Mouse (Mus musculus) gastrocnemius, postnatal 10 days (tissue): Measurements from ENCODE around the gene Bst2. TPM values are rescaled to one million over a fixed set of nuclear protein-coding genes. Genes with fewer than 3 reads are reported as not detected.
"Not testable (repeated sequence)": the region's sequence is repeated elsewhere in the genome, so short reads cannot be mapped to it uniquely, and the experiment has no call there.

Experiments
- DNase-seq: peaks from one replicate; pipeline ENCODE4 v3.0.0; 2021; ENCODE audit warnings: mixed read lengths
- total RNA-seq, 2 experiments: library from RNA; stranded (reverse); gene quantifications; 2 replicates each; pipeline ENCODE4 v1.2.3; 2021

Gene Bst2
- total RNA-seq, 2 experiments from 2014 or later = 10.0 to 12.0 TPM

GRCm38 (mm10) chr8:71558958-71559690, 21.9 kb upstream of the Bst2 start:
- peak; percentile 38 for DNase-seq

DNA sequence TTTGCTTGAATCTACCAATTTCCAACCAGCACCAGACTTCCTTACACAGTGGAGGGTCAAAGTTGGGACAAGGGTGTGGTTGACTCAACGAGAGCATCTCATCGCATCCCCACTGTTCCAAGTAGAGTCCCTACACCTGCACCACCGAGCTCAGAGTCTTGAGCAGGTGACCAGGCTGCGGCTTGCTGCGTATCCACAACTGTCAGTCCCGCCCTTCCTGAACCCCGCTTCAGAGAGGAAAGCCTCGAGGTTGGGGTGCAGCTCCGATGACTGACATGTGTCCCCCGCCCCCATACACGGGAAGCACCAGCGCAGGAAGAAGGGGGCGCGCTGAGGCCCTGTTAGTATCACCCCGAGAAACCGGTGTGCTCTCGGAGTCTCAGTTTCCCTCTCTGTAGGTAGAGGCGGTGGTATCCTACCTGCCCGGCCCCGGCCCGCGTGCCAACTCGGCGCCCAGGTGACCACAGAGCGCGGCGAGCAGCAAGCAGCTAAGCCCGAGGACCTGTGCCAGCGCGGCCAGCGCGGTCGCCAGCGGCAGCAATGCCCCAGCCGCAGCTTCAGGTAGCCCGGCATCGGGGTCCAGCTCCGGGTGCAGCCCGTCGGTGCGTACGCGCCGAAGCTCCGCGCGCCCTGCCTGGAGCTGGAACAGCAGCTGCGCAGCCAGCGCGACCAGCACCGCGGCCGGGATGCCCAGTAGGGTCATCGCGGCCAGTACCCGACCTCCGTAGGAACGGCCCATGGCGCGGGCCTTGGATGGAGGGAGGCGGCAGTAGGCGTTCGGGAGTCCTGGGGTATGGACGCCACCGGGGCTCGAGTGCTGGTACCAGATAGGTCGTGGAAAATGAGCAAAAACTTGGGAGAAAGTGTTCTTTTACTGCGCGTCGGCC, 21.1 kb upstream of the Bst2 start, which contains the start of gene Tmem221:
Gene Tmem221 (minus strand): TSS at position 801 of the 887 bp plus-strand sequence.
- no peak for DNase-seq

DNA sequence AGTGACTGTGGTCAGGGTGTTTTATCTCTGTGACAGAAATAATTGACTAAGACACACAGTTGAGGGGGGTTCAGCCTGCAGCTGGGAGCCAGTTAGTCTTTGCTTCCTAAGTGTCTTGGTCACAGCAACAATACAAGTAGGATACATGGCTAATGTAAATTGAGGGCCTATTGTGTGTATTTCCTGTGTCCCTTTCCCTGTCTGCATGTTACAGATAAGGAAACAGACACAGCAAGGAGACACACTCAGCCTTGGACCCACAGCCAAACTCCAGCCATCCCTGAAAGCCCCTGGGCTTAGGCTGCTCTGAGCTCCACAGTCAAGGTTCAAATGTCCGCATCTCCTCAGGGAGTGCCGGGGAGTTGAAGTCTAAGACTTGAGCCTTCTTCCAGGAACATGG, 17.4 kb upstream of the Bst2 start:
- DNase-seq = no peak

DNA sequence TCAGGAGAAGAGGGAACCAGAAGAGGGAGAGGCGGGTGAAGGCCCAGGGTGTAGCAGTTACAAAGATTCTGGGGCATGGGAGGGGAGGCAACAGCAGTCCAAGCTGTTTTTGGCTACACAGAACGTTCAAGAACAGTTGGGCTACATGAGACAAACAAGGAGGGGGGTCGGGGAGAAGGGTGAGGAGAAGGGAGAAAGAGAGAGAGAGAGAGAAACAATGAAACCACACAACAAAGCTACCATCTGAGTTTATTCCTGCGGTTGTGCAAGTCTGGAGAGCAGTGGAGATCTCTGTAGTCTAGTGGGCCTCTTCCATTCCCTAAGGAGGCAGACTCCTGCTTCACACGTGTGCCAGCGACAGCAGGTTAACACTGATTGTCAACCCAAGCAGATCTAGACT, 16.7 kb upstream of the Bst2 start:
- DNase-seq = no peak

DNA sequence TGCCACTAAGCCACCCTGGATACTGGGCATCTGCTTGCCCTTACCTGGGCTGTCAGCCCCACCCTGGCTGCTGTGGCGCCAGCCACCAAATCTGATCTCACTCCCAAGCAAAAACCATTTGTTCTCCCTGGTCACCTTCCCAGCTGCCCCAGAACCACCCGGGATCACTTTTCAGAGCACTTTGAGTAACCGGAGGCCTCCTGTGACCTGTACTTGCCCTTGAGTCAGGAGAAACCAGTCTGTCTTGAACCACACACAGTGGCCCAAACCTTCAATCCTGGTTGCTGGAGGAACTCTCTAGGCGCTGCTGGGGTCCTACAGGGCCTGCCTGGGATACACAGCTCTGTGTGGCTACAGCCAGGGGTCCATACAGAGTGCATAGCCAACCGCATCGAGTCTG, 15.5 kb upstream of the Bst2 start:
- no peak for DNase-seq

DNA sequence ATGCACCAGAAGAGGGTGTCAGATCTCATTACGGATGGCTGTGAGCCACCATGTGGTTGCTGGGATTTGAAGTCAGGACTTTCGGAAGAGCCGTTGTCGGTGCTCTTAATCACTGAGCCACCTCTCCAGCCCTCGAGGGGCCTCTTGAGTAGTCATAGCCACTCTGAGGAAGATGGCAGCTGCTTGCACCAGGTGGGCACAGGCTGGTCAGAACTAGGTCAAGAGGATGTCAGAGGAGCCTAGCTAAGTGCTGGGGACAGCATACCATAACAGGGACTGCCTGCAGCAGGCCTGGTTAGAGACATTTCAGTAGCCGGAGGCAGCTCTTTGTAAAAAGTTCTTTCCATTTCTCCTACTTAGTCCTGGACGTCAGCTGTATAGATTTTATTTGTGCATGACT, 13.5 kb upstream of the Bst2 start:
- no peak for DNase-seq

GRCm38 (mm10) chr8:71547590-71547989, 10.3 kb upstream of the Bst2 start:
- no peak for DNase-seq

- DNase-seq = no peak
These were observed 7.8 kb upstream of the Bst2 start for GRCm38 (mm10) chr8:71545053-71545452.

DNA sequence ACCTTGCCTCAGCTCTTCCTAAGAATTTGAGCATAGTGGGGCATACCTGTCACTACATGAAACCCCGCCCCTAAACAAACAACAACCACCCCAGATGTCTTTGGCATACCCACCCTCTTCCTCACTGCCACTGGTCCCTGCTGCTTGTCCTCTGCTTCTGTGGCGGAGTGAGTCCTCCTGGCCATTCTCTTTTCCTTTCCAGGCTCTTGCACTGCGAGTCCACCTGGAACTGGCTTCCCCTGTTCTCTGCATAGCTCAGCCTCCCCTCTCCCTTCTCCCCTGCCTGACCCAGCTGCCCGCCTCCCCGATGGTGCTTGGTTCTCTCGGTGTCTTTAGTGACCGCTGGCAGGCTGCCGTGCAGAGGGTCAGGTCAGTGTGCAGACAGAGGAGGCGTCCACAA, 6.5 kb upstream of the Bst2 start:
- no peak for DNase-seq

DNA sequence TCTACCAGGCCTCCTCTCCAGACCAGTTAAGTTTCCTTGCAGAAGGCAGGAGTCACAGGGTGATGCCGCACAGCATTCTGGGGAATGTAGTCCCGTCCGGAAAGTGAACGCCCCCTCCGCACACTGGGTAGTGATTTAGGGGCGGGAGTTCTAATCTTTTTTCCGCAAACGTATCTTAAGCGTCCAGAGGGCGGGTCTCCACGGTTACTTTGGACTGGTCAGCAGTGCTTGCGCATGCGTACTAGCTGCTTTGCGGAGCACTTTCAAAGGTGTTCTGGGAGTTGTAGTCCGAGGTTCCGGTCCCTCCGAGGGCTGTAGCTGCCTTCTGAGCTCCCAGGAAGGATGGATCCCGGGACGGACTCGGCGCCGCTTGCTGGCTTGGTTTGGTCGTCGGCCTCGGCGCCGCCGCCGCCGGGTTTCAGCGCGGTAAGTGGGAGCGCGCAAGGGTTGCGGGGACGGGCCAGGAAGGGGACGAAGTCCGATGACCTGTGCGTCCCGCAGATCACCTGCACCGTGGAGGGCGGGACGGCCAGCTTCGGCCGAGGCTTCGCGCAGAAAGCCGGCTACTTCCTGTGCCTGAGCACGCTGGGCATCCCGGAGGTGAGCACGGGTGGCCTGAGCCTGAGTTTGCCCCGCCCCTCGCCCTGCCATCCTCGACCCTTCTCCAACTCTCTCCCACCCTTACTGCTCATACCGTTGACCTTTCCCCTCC, 5.5 kb upstream of the Bst2 start, which contains the start of gene Mvb12a:
Gene Mvb12a (plus strand): TSS at position 291 of the 712 bp plus-strand sequence.
- DNase-seq = peak; percentile 90

DNA sequence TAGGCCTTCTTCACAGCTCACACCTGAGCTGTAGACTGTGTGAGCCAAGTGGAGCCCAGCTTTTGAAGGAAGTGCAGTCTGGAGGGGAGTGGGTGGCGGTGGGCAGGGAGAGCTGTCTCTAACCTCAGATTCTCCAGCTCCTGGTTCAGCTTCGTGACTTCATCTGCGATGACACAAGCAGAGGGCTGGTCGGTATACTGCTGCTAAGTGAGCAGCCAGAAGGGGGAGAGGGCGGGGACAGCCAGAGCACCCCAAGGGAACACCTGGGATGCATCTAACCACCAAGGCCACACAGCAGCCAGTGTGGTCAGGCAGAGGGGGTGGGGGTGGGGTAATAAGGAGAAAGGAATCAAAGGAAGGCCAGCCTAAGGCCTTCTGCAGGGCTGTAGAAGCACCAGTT, 1.6 kb downstream of the Bst2 start:
- DNase-seq = no peak

DNA sequence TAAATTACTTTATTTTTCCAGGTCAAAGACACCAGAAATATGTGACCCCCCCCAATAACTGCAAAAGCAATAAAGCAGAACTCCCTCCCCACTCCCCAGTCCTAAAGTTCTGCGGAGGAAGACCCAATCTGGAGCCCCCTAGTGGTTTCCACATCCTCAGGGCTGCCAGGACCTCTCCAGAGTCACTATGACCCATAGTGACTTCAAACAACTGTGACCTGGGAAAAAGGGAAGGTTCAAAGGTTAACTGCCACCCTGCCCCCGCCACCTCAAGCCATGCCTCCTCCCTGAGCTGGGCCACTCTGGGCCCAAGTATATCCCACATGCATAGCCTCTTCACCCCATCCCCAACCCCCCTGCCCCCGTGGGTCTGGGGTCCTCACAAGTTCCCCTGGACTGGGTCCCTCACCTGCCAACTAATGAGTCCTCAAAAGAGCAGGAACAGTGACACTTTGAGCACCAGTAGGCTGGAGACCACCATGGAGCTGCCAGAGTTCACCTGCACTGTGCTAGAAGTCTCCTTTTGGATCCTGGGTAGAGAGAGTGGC, 2.9 kb downstream of the Bst2 start:
- no peak for DNase-seq

DNA sequence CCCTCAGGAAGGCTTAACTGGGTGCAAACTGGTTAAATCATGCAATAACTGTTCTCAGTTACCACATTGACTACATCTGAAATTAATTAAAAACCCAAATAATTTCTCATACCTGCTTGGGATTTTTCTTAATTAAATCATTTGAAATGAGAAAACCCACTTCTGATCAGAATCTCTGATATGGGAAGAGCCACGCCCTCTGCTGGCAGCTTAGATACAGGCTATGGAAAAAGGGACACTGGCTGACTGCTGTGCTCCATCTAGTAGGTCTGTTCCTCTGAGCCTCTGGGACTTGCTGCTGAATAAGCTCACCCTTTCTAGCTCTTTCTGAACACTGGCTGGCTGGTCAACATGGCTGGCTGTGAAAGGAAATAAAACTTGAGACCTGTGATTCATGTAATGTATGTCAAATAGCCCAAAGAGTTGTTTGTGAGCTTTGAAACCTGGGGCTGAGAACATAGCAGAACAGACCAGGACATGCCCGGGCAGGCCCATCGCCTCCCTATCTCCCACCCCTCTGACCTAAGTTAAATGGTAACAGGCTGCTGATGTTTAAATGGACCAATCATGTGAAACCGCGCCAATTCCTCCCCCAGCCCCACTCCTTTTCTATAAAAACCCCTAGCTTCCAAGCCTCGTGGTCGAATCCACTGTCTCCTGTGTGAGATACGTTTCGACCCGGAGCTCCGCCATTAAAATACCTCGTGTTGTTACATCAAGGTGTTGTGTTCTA, 6.4 kb downstream of the Bst2 start:
- DNase-seq = not testable (repeated sequence)

DNA sequence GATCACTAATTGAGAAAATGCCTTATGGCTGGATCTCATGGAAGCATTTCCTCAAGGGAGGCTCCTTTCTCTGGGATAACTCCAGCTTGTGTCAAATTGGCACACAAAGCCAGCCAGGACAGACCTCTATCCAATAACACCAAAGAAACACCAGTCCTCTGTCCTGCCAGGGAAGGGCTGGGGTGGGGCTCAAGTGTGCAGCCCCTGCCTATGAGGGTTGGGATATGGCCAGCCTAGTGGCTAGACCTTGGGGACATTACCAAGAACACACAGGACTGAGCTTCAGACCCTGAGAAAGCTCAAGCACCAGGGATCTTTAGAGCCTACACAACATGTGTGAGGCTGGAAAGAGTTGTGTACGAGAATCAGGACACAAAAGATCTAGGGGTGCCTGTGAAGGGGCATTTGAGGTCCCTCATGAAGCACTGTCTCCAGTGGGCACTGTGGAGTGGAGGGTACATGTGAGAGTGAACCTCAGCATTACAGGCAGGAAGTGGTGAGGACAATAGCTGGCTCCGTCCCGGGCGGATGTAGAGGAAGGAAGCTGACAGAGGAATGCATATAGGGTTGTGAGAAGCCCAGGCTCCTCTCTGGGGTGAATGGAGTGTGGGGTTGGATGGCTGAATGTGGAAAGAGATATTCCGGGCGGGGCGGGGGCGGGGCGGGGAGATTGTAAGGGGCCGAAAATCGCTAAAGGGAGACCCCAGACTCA, 8.7 kb downstream of the Bst2 start:
- no peak for DNase-seq

DNA sequence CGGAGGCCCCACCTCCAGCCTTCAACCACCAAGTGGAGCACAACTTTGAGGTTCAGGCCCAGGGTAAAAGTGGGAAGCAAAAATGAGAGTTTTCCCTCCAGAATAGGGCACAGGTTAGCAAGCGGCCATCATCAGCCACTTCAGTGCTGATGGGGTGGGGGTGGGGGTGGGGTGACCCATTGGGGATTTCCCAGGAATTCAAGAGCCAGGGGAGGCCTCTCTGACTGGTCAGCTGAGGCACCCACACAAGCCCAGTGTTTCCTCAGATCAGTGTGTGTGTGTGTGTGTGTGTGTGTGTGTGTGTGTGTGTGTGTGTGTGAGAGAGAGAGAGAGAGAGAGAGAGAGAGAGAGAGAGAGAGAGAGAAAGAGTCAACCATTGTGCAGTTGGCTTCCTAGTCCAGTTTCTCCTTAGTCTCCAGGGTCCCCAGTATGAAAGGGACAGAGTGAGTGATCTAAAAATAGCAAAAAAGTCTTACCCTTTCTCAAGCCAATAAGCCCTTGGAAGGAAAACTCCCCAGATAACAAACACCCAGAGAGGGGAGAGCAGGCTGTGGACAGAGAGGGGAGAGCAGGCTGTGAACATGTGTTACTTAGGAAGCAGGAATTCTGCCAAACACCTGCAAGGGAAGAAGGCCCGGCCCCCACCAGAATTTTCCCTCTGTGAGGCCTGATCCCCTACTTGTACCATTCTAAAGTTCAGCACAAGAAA, 9.9 kb downstream of the Bst2 start:
- no peak for DNase-seq

DNA sequence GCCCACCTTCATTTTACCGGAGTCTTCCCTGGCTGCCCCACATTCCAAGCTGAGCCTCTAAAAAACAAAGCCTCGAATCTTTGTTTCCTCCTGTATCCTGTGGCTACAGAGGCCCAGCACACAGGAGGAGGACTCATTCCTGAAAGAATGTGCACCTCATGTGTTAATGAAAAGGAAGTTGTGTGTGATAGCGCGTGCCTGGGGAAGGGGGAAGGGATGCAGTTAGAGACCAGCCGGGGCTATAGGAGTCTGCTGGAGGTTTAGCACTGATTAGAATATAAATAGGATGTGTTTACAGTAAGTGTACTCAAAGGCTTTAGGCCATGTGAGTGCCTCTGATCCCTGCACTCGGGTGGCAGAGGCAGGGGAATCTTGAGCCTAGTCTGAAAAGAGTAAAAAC, 11.0 kb downstream of the Bst2 start:
- DNase-seq = no peak

DNA sequence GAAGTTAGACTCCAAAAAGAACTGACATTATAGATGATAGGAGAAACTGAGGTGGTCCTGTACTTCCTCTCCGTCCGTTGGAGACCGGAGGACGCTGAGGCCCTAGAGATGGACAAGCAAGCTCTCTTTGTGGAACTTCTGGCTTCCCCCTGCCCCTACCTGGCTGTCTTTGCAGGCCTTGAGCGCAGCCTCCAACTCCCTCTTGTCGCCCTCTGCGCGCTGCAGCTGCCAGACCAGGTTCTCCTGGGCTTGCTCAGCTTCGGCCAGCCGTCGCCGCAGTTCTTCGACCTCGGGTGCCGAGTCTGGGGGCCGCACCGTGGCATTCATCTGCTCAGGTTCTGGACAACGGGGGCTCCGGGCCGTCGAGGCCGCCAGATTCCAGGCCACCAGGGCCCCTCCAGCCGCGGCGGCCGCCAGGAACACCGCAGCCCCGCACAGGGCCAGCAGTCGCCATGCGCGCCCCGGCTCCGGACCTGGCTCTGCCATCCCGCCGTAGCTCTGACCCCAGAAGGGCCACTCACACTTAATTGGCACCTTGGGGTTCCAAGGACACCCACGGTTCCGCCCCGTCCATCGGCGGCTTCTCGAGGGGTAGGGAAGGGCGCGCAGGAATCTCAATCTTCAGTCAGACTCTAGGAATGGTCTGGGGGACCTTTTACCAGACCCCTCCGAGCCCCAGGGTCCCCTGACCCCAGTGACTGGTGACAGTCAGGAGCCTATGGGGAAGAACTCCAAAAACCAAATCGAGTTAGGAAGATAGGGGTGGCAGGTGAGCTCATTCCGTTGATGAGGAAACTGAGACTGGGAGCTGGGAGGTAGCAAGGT, 11.8 kb downstream of the Bst2 start, which contains the start of gene Ccdc194:
Gene Ccdc194 (minus strand): TSS at position 486 of the 825 bp plus-strand sequence.
- DNase-seq = no peak

DNA sequence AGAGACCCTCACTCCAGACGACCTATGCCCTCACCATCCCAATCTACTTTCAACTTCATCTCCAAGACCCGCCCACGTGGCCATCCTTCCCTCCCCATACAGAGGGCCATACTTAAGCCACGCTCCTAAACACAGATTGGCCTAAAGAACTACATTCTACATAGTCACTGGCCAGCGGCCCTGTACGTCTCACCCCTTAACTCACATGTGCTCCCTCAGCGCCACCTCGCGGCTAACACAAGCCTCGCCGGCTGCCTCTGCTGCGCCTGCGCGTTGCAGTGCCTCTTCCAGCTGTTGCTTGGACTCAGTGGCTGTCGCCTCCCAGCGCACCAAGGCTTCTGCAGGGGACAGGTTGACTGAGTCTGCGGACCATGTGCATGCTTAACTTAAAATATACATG, 15.6 kb downstream of the Bst2 start:
- peak; percentile 97 for DNase-seq
